Mouse (Mus musculus): ENCODE measurements around the gene Map9. TPM values are rescaled to one million over a fixed set of nuclear protein-coding genes. Genes with fewer than 3 reads are reported as not detected.

The Map9 gene
- 0.70 TPM for polyA plus RNA-seq (2015; fragmentation: Illumina TruSeq; extraction: RNeasy Lipid Tissue Mini Kit (QIAGEN cat#74804); ENCODE audit: insufficient read depth, low read depth, low replicate concordance)

GRCm38 (mm10) chr3:82357797-82358524 is at the start of gene Map9:
Gene Map9, plus strand, starts transcription at chr3:82358044.

Other genes starting within 250 kb of the Map9 start
- gene Gucy1a1, start 212.3 kb upstream of the Map9 start, polyA plus RNA-seq (2015; fragmentation: Illumina TruSeq; extraction: RNeasy Lipid Tissue Mini Kit (QIAGEN cat#74804); ENCODE audit: insufficient read depth, low read depth, low replicate concordance): 5.7 TPM
- gene Npy2r, start 190.0 kb downstream of the Map9 start, polyA plus RNA-seq (2015; fragmentation: Illumina TruSeq; extraction: RNeasy Lipid Tissue Mini Kit (QIAGEN cat#74804); ENCODE audit: insufficient read depth, low read depth, low replicate concordance): not detected